Mouse (Mus musculus) CH12.LX (cell line): ENCODE results near the gene 2610001J05Rik. TPM values are rescaled to one million over a fixed set of nuclear protein-coding genes. Genes with fewer than 3 reads are reported as not detected.

Source experiments
- DNase-seq: peaks from one replicate; pipeline ENCODE4 v3.0.0-alpha.2; 2013; ENCODE audit errors: extremely low read depth
- H3K27ac ChIP-seq: 2 replicates; pipeline ENCODE4 v1.5.1; 2012; ENCODE audit warnings: low read depth, mild to moderate bottlenecking, control low read depth, moderate library complexity; ENCODE audit not compliant: insufficient read depth
- H3K27me3 ChIP-seq: replicated peaks from 2 replicates; pipeline ENCODE3; 2012; ENCODE audit warnings: inconsistent platforms
- H3K36me3 ChIP-seq, 2 experiments: replicated peaks in 1 of 2; 2 replicates each; pipeline versions ENCODE3 to v1.6.1; 2012; ENCODE audit warnings: inconsistent platforms in 1 of 2, low read length in 1 of 2, mild to moderate bottlenecking in 1 of 2, mixed read lengths in 1 of 2, moderate library complexity in 1 of 2; ENCODE audit not compliant: control insufficient read depth in 1 of 2, insufficient read depth in 1 of 2
- H3K4me1 ChIP-seq, 2 experiments: 2 replicates each; pipeline ENCODE4 v1.6.1; 2012; ENCODE audit warnings: inconsistent platforms in 1 of 2, moderate library complexity in 1 of 2; ENCODE audit not compliant: insufficient read depth in 2 of 2, control insufficient read depth in 1 of 2
- H3K4me2 ChIP-seq: 2 replicates; pipeline ENCODE4 v1.6.1; 2012; ENCODE audit warnings: low read depth, mild to moderate bottlenecking, control low read depth; ENCODE audit not compliant: poor library complexity, insufficient read depth, severe bottlenecking
- H3K4me3 ChIP-seq, 3 experiments: fragments of 150-350 bp in 1 of 3; sonication (generic) in 1 of 3; replicated peaks in 1 of 3; 2 replicates each; pipeline versions ENCODE3 to v1.5.1; 2011 to 2012; ENCODE audit warnings: low read depth in 2 of 3, low read length in 2 of 3, mild to moderate bottlenecking in 2 of 3, moderate library complexity in 2 of 3, control low read depth in 1 of 3, improper control_type of control experiment in 1 of 3, inconsistent platforms in 1 of 3, mixed read lengths in 1 of 3; ENCODE audit not compliant: poor library complexity in 1 of 3
- H3K79me2 ChIP-seq: replicated peaks from 2 replicates; pipeline ENCODE4 v1.6.1; 2012; ENCODE audit warnings: mild to moderate bottlenecking, moderate library complexity; ENCODE audit not compliant: control insufficient read depth, poor library complexity, insufficient read depth, severe bottlenecking; ENCODE audit errors: extremely low read depth
- H3K9ac ChIP-seq: 2 replicates; pipeline ENCODE4 v1.6.1; 2012; ENCODE audit warnings: low read depth, mild to moderate bottlenecking, control low read depth, moderate library complexity; ENCODE audit not compliant: insufficient read depth
- H3K9me3 ChIP-seq: replicated peaks from 2 replicates; pipeline ENCODE3; 2012; ENCODE audit warnings: low read length, inconsistent platforms, mixed read lengths
- BHLHE40 ChIP-seq: IDR thresholded peaks from 2 replicates; pipeline ENCODE4 v1.6.1; 2011; ENCODE audit warnings: mild to moderate bottlenecking, low read depth, low read length, improper control_type of control experiment
- CHD1 ChIP-seq: IDR thresholded peaks from 2 replicates; pipeline ENCODE4 v1.6.1; 2012; ENCODE audit warnings: low read depth, low read length, improper control_type of control experiment, inconsistent platforms
- CHD2 ChIP-seq: IDR thresholded peaks from 2 replicates; pipeline ENCODE4 v1.6.1; 2011; ENCODE audit warnings: low read length, improper control_type of control experiment
- CTCF ChIP-seq, 2 experiments: IDR thresholded peaks in 1 of 2; conservative IDR thresholded peaks in 1 of 2; 2 replicates each; pipeline ENCODE4 v1.5.1; 2011 to 2012; ENCODE audit warnings: low read depth in 2 of 2, low read length in 2 of 2, improper control_type of control experiment in 1 of 2, inconsistent platforms in 1 of 2, mild to moderate bottlenecking in 1 of 2, moderate library complexity in 1 of 2
- E2F4 ChIP-seq: IDR thresholded peaks from 2 replicates; pipeline ENCODE4 v1.6.1; 2011; ENCODE audit warnings: low read depth, low read length, improper control_type of control experiment; ENCODE audit not compliant: insufficient replicate concordance
- ELF1 ChIP-seq: IDR thresholded peaks from 2 replicates; pipeline ENCODE4 v1.6.1; 2014; ENCODE audit warnings: low read depth, mild to moderate bottlenecking, inconsistent platforms, low read length, improper control_type of control experiment
- EP300 ChIP-seq: IDR thresholded peaks from 2 replicates; pipeline ENCODE4 v1.6.1; 2011; ENCODE audit warnings: low read length, improper control_type of control experiment
- ETS1 ChIP-seq: conservative IDR thresholded peaks from 2 replicates; pipeline ENCODE4 v1.6.1; 2012; ENCODE audit warnings: low read depth, mild to moderate bottlenecking, inconsistent platforms, low read length, improper control_type of control experiment, moderate library complexity
- GABPA ChIP-seq: IDR thresholded peaks from 2 replicates; pipeline ENCODE4 v1.6.1; 2012; ENCODE audit warnings: low read depth, low read length, improper control_type of control experiment, inconsistent platforms; ENCODE audit not compliant: insufficient replicate concordance
- HCFC1 ChIP-seq: IDR thresholded peaks from 2 replicates; pipeline ENCODE4 v1.6.1; 2012; ENCODE audit warnings: low read depth, mild to moderate bottlenecking, inconsistent platforms, low read length, improper control_type of control experiment
- IRF4 ChIP-seq: IDR thresholded peaks from 2 replicates; pipeline ENCODE4 v1.6.1; 2014; ENCODE audit warnings: low read depth, mild to moderate bottlenecking, inconsistent platforms, low read length, improper control_type of control experiment
- JUN ChIP-seq: IDR thresholded peaks from 2 replicates; pipeline ENCODE4 v1.6.1; 2011; ENCODE audit warnings: low read depth, mild to moderate bottlenecking, low read length, improper control_type of control experiment, moderate library complexity; ENCODE audit not compliant: insufficient read depth
- JUND ChIP-seq: conservative IDR thresholded peaks from 2 replicates; pipeline ENCODE4 v1.6.1; 2011; ENCODE audit warnings: low read depth, low read length, improper control_type of control experiment
- KAT2A ChIP-seq: IDR thresholded peaks from 2 replicates; pipeline ENCODE4 v1.6.1; 2012; ENCODE audit warnings: low read length, improper control_type of control experiment, inconsistent platforms; ENCODE audit not compliant: insufficient replicate concordance
- MAFK ChIP-seq: IDR thresholded peaks from 2 replicates; pipeline ENCODE4 v1.6.1; 2011; ENCODE audit warnings: low read length, improper control_type of control experiment; ENCODE audit not compliant: insufficient replicate concordance
- MAX ChIP-seq: IDR thresholded peaks from 2 replicates; pipeline ENCODE4 v1.6.1; 2011; ENCODE audit warnings: low read length, improper control_type of control experiment
- MAZ ChIP-seq: IDR thresholded peaks from 2 replicates; pipeline ENCODE4 v1.6.1; 2012; ENCODE audit warnings: low read depth, mild to moderate bottlenecking, inconsistent platforms, low read length, improper control_type of control experiment, moderate library complexity
- MEF2A ChIP-seq: IDR thresholded peaks from 2 replicates; pipeline ENCODE4 v1.6.1; 2014; ENCODE audit warnings: low read depth, mild to moderate bottlenecking, inconsistent platforms, low read length, improper control_type of control experiment, borderline replicate concordance
- MXI1 ChIP-seq: IDR thresholded peaks from 2 replicates; pipeline ENCODE4 v1.6.1; 2011; ENCODE audit warnings: mild to moderate bottlenecking, low read depth, low read length, improper control_type of control experiment
- MYC ChIP-seq: IDR thresholded peaks from 2 replicates; pipeline ENCODE4 v1.6.1; 2011; ENCODE audit warnings: low read depth, mild to moderate bottlenecking, improper control_type of control experiment, low read length
- NELFE ChIP-seq: IDR thresholded peaks from 2 replicates; pipeline ENCODE4 v1.6.1; 2011; ENCODE audit warnings: low read depth, low read length, improper control_type of control experiment
- NRF1 ChIP-seq: IDR thresholded peaks from 2 replicates; pipeline ENCODE4 v1.6.1; 2014; ENCODE audit warnings: low read depth, mild to moderate bottlenecking, inconsistent platforms, low read length, improper control_type of control experiment, moderate library complexity
- PAX5 ChIP-seq: IDR thresholded peaks from 2 replicates; pipeline ENCODE4 v1.6.1; 2012; ENCODE audit warnings: low read length, inconsistent platforms, mixed read lengths
- POLR2A ChIP-seq: IDR thresholded peaks from 2 replicates; pipeline ENCODE4 v1.6.1; 2011; ENCODE audit warnings: low read depth, mild to moderate bottlenecking, improper control_type of control experiment, low read length
- POLR2AphosphoS2 ChIP-seq: IDR thresholded peaks from 2 replicates; pipeline ENCODE4 v1.6.1; 2011; ENCODE audit warnings: low read depth, low read length, improper control_type of control experiment
- RAD21 ChIP-seq: IDR thresholded peaks from 2 replicates; pipeline ENCODE4 v1.6.1; 2011; ENCODE audit warnings: low read depth, mild to moderate bottlenecking, low read length, improper control_type of control experiment, moderate library complexity
- RCOR1 ChIP-seq: conservative IDR thresholded peaks from 2 replicates; pipeline ENCODE4 v1.6.1; 2012; ENCODE audit warnings: low read depth, mild to moderate bottlenecking, inconsistent platforms, low read length, improper control_type of control experiment
- SIN3A ChIP-seq: IDR thresholded peaks from 2 replicates; pipeline ENCODE4 v1.6.1; 2012; ENCODE audit warnings: low read length, improper control_type of control experiment, inconsistent platforms
- SMC3 ChIP-seq: IDR thresholded peaks from 2 replicates; pipeline ENCODE4 v1.6.1; 2011; ENCODE audit warnings: low read depth, low read length, improper control_type of control experiment
- TBP ChIP-seq: conservative IDR thresholded peaks from 2 replicates; pipeline ENCODE4 v1.6.1; 2011; ENCODE audit warnings: low read depth, low read length, improper control_type of control experiment
- TCF12 ChIP-seq: IDR thresholded peaks from 2 replicates; pipeline ENCODE4 v1.6.1; 2014; ENCODE audit warnings: low read depth, mild to moderate bottlenecking, inconsistent platforms, low read length, improper control_type of control experiment
- UBTF ChIP-seq: IDR thresholded peaks from 2 replicates; pipeline ENCODE4 v1.6.1; 2012; ENCODE audit warnings: low read depth, mild to moderate bottlenecking, inconsistent platforms, low read length, improper control_type of control experiment, moderate library complexity
- USF1 ChIP-seq: IDR thresholded peaks from 2 replicates; pipeline ENCODE4 v1.6.1; 2014; ENCODE audit warnings: low read depth, mild to moderate bottlenecking, inconsistent platforms, low read length, improper control_type of control experiment
- USF2 ChIP-seq: conservative IDR thresholded peaks from 2 replicates; pipeline ENCODE4 v1.6.1; 2011; ENCODE audit warnings: low read depth, low read length, improper control_type of control experiment
- ZC3H11A ChIP-seq: IDR thresholded peaks from 2 replicates; pipeline ENCODE4 v1.6.1; 2012; ENCODE audit warnings: low read depth, mild to moderate bottlenecking, inconsistent platforms, low read length, improper control_type of control experiment
- ZKSCAN1 ChIP-seq: IDR thresholded peaks from 2 replicates; pipeline ENCODE4 v1.6.1; 2012; ENCODE audit warnings: low read depth, inconsistent platforms, low read length, improper control_type of control experiment, borderline replicate concordance
- ZMIZ1 ChIP-seq: IDR thresholded peaks from 2 replicates; pipeline ENCODE4 v1.6.1; 2012; ENCODE audit warnings: low read depth, mild to moderate bottlenecking, inconsistent platforms, low read length, improper control_type of control experiment
- ZNF384 ChIP-seq: IDR thresholded peaks from 2 replicates; pipeline ENCODE4 v1.6.1; 2012; ENCODE audit warnings: low read depth, low read length, improper control_type of control experiment, inconsistent platforms
- dilution Hi-C: fragments of 300-500 bp; cut with MboI; formaldehyde crosslinking; loops from 2 replicates; pipeline ENCODE4 v1.14.3; 2020; ENCODE audit warnings: low sequenced_read_pairs; ENCODE audit not compliant: extremely low pct_unique_long_range_greater_than_20kb, extremely low pct_ligation_motif_present
- in situ Hi-C: fragments of 300-500 bp; cut with MboI; formaldehyde crosslinking; loops from 3 replicates; pipeline ENCODE4 v1.14.3; 2019; ENCODE audit warnings: low sequenced_read_pairs, low pct_ligation_motif_present, low pct_unique_long_range_greater_than_20kb, mixed read lengths
- polyA plus RNA-seq: library from polyadenylated mRNA; unstranded; fragments of >175 nt; gene quantifications from 2 replicates; pipeline ENCODE4 v1.2.1, GENCODE M21; 2012; ENCODE audit warnings: low read depth; ENCODE audit not compliant: insufficient read length
- total RNA-seq, 2 experiments: library from RNA; depleted of rRNA; stranded (reverse); fragments of 300-350 nt in 1 of 2; fragments of >200 nt in 1 of 2; gene quantifications; 2 replicates each; pipeline ENCODE4 v1.2.3; 2012 to 2014

Gene 2610001J05Rik
- total RNA-seq (2012; rRNA removed) (36.9 and 41.3 TPM in 2 replicates), total RNA-seq (2014; rRNA removed) (42.1 and 44.3 TPM in 2 replicates), polyA plus RNA-seq (59.3 and 76.2 TPM in 2 replicates)

DNA sequence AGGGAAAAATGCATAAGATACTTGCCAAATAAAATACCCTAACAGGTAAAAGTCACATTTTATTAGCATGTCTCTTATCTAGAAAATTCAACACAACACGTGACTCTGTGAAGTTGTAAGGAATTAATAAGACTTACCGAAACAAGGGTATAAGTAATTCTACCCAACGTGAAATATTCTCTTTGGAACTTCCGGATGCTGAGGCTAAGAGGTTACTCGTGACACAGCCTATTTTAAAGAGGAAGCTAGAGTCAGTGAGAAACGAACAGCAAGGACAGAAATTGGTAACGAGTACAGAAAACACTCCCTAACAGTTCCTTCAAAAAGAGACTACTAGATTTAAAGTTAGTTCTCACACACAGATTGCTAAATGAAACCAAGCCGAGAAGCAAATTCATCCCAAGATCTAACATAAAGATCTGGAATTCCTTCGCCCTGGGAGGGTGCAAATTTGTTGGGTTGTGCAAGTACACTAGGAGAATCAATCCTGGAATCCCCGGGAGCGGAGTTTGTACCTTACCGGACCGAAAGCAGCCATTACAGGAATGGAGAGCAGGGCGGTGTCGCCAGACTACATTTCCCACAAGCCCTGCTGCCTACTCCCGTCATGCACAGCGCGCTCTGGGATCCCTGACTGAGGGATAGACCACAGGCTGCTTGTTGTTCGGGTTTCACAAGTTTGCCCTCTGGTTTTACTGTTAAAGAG is at the start of gene 2610001J05Rik:
2610001J05Rik (minus strand) TSS at position 600 of the 706 bp plus-strand sequence.
- DNase-seq: peak; percentile 92
- no peaks in the 10 kb centered on the region for H3K9me3 ChIP-seq
- H3K4me2 ChIP-seq: peak within 1 kb of the TSS; percentile 98
- peak within 1 kb of the TSS; percentile 67 to 94 (median 78) for H3K4me3 ChIP-seq
- peaks cover 0 to 38% of the 10 kb centered on the region in 2 experiments; a peak in 1 of 4 replicates for H3K4me1 ChIP-seq
- no peaks in the 10 kb centered on the region for H3K27me3 ChIP-seq
- in situ Hi-C loops (no loop called here), dilution Hi-C loops (no loop called here)
- H3K36me3 ChIP-seq: peaks cover 3 to 15% of the 10 kb centered on the region in 2 experiments
- no peak for TF ChIP-seq ZC3H11A
- TF ChIP-seq UBTF: no peak
- TF ChIP-seq E2F4: 0 out of 2 replicates have a peak, but pooled peaks have one; percentile 18
- TF ChIP-seq NRF1: peak; percentile 68
- peak; percentile 82 for TF ChIP-seq IRF4
- TF ChIP-seq EP300: no peak
- TF ChIP-seq MEF2A: peak; percentile 66
- no peak for TF ChIP-seq MAZ
- TF ChIP-seq SMC3: no peak
- no peak for TF ChIP-seq ETS1
- TF ChIP-seq ZKSCAN1: no peak
- peak; percentile 96; the same call in 1 of the 2 replicates for TF ChIP-seq KAT2A
- TF ChIP-seq GABPA: peak; percentile 49; the same call in 1 of the 2 replicates
- peak; percentile 65 for TF ChIP-seq SIN3A
- TF ChIP-seq NELFE: peak; percentile 86
- peak; percentile 71 for TF ChIP-seq ELF1
- TF ChIP-seq PAX5: no peak
- TF ChIP-seq CHD1: 0 out of 2 replicates have a peak, but pooled peaks have one; percentile 28
- TF ChIP-seq CTCF (conservative IDR thresholded peaks at IDR 0.05 in 1 of 2, IDR thresholded peaks at IDR 0.05 in 1 of 2; ENCODE audit: low read depth in 2 of 2, low read length in 2 of 2): no peak
- no peak for TF ChIP-seq CHD2
- no peak for TF ChIP-seq JUN
- no peak for TF ChIP-seq MAFK
- peak; percentile 76 for TF ChIP-seq MYC
- peak; percentile 91; the same call in 1 of the 2 replicates for TF ChIP-seq POLR2A
- peak; percentile 77 for TF ChIP-seq MXI1
- TF ChIP-seq BHLHE40: peak; percentile 65
- no peak for TF ChIP-seq RCOR1
- TF ChIP-seq TCF12: peak; percentile 99
- 0 out of 2 replicates have a peak, but pooled peaks have one; percentile 7 for TF ChIP-seq JUND
- TF ChIP-seq HCFC1: peak; percentile 99
- peak; percentile 87; the same call in 1 of the 2 replicates for TF ChIP-seq POLR2AphosphoS2
- TF ChIP-seq RAD21: no peak; the same call in 1 of the 2 replicates
- peak; percentile 96 for TF ChIP-seq TBP
- TF ChIP-seq ZNF384: no peak
- TF ChIP-seq MAX: peak; percentile 68; the same call in 1 of the 2 replicates
- TF ChIP-seq USF2: peak; percentile 44
- TF ChIP-seq ZMIZ1: peak; percentile 82; the same call in 1 of the 2 replicates
- peak; percentile 37; the same call in 1 of the 2 replicates for TF ChIP-seq USF1
- peak within 1 kb of the TSS; percentile 37 for H3K27ac ChIP-seq
- H3K9ac ChIP-seq: peak within 1 kb of the TSS; percentile 100
- H3K79me2 ChIP-seq: no peaks in the 10 kb centered on the region; the same call in 1 of the 2 replicates
